Mouse (Mus musculus) heart, postnatal 14 days (tissue): Measurements from ENCODE around the gene Dock9. TPM values are rescaled to one million over a fixed set of nuclear protein-coding genes. Genes with fewer than 3 reads are reported as not detected.

Experiments
- DNase-seq, 2 experiments: peaks; one replicate each; pipeline ENCODE4 v3.0.0; 2021 to 2022
- intact Hi-C: fragments of 180-260 bp; cut with DNase I; formaldehyde crosslinking; loops from one replicate; pipeline ENCODE4 v1.15.1; 2025
- total RNA-seq, 2 experiments: library from RNA; stranded (reverse); gene quantifications; 2 replicates each; pipeline ENCODE4 v1.2.3; 2021

The Dock9 gene
- total RNA-seq, 2 experiments from 2014 or later: 41.2 to 45.2 TPM

DNA sequence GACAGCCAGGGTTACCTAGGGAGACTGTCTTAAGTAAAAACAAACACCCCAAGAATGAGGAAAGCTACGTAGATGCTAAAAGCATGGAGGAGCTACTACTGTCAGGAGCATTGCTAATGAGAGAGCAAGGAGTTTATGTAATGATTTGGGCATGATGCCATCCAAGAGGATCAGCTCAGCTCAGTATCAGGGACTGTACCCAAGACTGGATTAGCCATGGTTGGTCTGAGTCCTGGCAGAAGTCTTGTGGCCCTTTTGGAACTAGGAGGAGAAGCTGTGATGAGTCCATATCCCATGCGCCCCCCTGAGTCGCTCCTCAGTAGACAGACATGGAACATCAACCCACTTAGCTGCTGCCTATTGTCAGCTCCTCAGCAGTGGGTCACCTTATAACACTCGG, 301.9 kb downstream of the Dock9 start:
- no peak for DNase-seq
- intact Hi-C loops: no loop called here

DNA sequence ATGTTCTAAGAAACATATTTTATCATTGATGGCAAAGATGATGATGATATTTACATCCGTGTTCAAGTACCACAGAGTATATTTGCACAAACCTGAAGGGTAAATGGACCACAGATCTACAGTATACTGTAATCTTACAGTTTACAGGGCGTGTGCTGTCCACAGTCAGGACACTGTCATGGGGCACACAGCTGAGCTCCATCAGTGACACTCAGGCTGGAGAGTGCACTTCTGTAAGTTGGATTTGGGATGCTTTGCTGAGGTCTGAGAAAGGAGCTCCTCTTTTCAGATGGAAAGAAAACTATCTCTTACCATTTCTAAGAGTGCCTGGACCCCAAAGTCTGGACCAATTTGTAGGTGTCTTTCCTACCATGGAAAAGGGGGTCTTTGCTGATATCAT, 302.5 kb downstream of the Dock9 start:
- intact Hi-C loops: no loop called here
- DNase-seq: no peak

GRCm38 (mm10) chr14:121494238-121494637, 303.4 kb downstream of the Dock9 start:
- no peak for DNase-seq
- intact Hi-C loops: no loop called here

DNA sequence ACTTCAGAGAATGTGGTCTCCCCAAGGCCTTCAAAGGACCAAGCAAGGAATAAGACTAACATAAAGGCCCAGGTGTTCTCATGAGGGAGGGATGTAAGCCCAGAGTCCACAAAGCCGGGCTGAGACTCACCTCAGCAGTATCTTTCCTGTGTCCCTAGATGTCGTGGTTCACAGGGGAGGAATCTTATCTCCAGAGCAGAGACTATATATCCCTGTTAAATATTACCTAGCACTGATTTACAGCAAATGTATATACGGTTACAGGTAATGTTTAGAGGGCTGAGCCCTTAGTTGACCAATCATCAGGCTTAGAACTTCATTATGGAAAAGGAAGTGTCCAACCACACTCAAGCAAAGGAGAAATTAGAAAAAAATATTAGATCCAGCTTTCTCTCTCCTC, 303.9 kb downstream of the Dock9 start:
- intact Hi-C loops: no loop called here
- no peak for DNase-seq

GRCm38 (mm10) chr14:121492328-121492727, 305.3 kb downstream of the Dock9 start:
- intact Hi-C loops: no loop called here
- DNase-seq: no peak

Other genes starting within 250 kb of the Dock9 start
- 10 to 100 TPM; 23.3 to 23.8 TPM for gene Ubac2, start 80.8 kb upstream of the Dock9 start, total RNA-seq
- gene Gpr18, start 117.9 kb upstream of the Dock9 start, total RNA-seq: under 1 TPM in 1 of 2 experiments, not detected in 1; 0.39 TPM
- under 1 TPM; 0.54 to 0.67 TPM for gene Gpr183, start 167.4 kb upstream of the Dock9 start, total RNA-seq
- gene Timm8a2, start 236.8 kb upstream of the Dock9 start, total RNA-seq: not detected